Mouse (Mus musculus) forebrain, embryonic 14.5 days (tissue): ENCODE data around the gene Laptm4a. TPM values are rescaled to one million over a fixed set of nuclear protein-coding genes. Genes with fewer than 3 reads are reported as not detected.

Experiments used
- ATAC-seq: fragments of 200-750 bp; cut with Nextera tagmentation; 2 replicates; pipeline ENCODE4 v1.8.0; 2017; ENCODE audit warnings: mild to moderate bottlenecking, moderate library complexity
- DNase-seq: peaks from one replicate; pipeline ENCODE4 v3.0.0-alpha.2; 2015; ENCODE audit warnings: low spot score
- H3K27ac ChIP-seq: fragments of 300-500 bp; sonication (generic); 2 replicates; pipeline ENCODE4 v1.5.1; 2014; ENCODE audit warnings: low read depth, mild to moderate bottlenecking, control low read depth, low read length, moderate library complexity
- H3K27me3 ChIP-seq: fragments of 300-500 bp; sonication (generic); replicated peaks from 2 replicates; pipeline ENCODE4 v1.6.1; 2014; ENCODE audit warnings: low read length, control low read depth, mixed read lengths; ENCODE audit not compliant: control insufficient read depth, insufficient read depth
- H3K36me3 ChIP-seq: fragments of 300-500 bp; sonication (generic); 2 replicates; pipeline ENCODE4 v1.6.1; 2014; ENCODE audit warnings: low read length, control low read depth; ENCODE audit not compliant: control insufficient read depth, insufficient read depth
- H3K4me1 ChIP-seq: fragments of 300-500 bp; sonication (generic); 2 replicates; pipeline ENCODE4 v1.6.1; 2014; ENCODE audit warnings: antibody characterized with exemption, low read length, control low read depth; ENCODE audit not compliant: control insufficient read depth, insufficient read depth
- H3K4me2 ChIP-seq: fragments of 300-500 bp; sonication (generic); 2 replicates; pipeline ENCODE4 v1.6.1; 2014; ENCODE audit warnings: mild to moderate bottlenecking, control low read depth, low read length
- H3K4me3 ChIP-seq: fragments of 300-500 bp; sonication (generic); 2 replicates; pipeline ENCODE4 v1.5.1; 2014; ENCODE audit warnings: low read depth, low read length, control low read depth
- H3K9ac ChIP-seq: fragments of 300-500 bp; sonication (generic); 2 replicates; pipeline ENCODE4 v1.6.1; 2014; ENCODE audit warnings: mild to moderate bottlenecking, low read length, control low read depth, moderate library complexity
- H3K9me3 ChIP-seq: fragments of 300-500 bp; sonication (generic); replicated peaks from 2 replicates; pipeline ENCODE4 v1.6.1; 2016; ENCODE audit warnings: low read length, control low read depth, mixed read lengths; ENCODE audit not compliant: control insufficient read depth
- WGBS: fragments of 180-500 bp; shearing (Covaris S2); extraction: QIAGEN DNeasy Blood & Tissue Kit; methylation state at CpG from one replicate; pipeline ENCODE4 v1.1.7; 2014; 5-methylcytosine and 5-hydroxymethylcytosine counted together
- polyA plus RNA-seq: library from polyadenylated mRNA; unstranded; fragments of >200 nt; fragmentation: Nextera tagmentation; extraction: Ambion mirVana; gene quantifications from 2 replicates; pipeline ENCODE4 v1.2.1, GENCODE M21; 2014

Gene Laptm4a
- polyA plus RNA-seq: 192 and 199 TPM in 2 replicates

DNA sequence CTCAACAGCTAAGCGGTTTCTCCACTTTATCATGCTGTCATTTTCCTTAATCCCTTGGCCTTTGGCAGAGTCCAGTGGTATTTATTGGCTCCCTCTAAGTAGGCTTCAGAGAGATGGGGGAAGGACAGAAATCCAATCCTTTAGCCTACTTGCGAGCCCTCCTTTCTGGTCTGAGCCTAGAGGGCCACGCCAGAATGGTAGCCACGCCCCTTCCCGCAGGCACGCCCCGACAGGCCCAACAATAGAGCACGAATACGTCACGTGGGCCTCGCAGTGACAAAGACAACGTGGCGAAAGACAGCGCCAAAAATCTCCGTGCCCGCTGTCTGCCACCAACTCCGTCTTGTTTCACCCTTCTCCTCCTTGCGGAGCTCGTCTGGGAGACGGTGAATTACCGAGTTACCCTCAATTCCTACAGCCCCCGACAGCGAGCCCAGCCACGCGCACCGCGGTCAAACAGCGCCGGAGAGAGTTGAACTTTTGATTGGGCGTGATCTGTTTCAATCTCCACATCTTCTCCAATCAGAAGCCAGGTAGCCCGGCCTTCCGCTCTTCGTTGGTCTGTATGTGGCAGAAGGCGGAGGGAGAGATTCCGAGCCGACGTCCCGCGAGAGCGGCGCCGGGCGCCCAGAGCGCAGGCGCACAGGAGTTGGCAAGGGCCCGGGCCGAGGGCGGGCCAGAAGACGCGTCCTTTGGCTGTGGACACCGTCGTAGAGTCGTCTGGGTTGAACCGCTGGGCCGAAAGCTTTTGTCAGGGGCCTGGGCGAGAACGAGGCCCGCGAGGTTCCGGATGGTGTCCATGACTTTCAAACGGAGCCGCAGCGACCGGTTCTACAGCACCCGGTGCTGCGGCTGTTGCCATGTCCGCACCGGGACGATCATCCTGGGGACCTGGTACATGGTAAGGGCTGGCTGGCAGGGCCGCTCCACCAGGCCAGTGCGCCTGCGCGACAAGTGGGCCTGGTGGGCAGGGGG is at the start of gene Laptm4a:
Gene Laptm4a, plus strand, starts transcription at position 271 of the 975 bp plus-strand sequence.
- Histone ChIP-seq H3K27ac (peak within 1 kb of the TSS; percentile 97), H3K9ac (peak within 1 kb of the TSS; percentile 94)
- WGBS: under 1% methylated on average over 73 of the region's 73 CpGs

DNA sequence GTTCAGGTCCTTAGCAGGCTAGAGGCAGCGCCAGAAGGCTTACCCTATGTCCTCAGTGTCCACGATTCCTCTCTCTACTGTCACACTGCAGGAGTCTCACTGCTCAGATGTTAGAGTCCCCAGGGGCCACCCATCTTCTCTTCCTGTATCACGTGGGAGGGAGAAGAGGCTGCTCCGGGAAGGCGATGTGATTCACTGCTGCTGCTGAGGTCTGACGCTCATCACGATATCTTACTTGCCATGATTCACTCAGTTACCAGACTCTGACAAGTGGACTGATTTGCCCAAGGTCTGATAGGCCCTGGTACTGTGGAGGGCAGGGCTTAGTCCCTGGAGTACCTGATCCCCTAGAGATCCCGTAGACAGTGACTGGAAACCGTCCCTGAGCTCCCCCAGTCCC is 45.9 kb upstream of the Laptm4a start:
- WGBS: 92% methylated on average over 9 of the region's 9 CpGs
- Histone ChIP-seq H3K9ac (no peak overlapping the region), H3K27ac (no peak overlapping the region), H3K4me3 (no peak overlapping the region), H3K9me3 (no peaks in the 10 kb centered on the region), H3K27me3 (no peaks in the 10 kb centered on the region), H3K4me2 (no peak overlapping the region), H3K36me3 (no peaks in the 10 kb centered on the region), H3K4me1 (no peaks in the 10 kb centered on the region)
- ATAC-seq (no peak), DNase-seq (no peak)

More for the DNA sequence above, at the start of gene Laptm4a:
- Histone ChIP-seq H3K9me3 (no peaks in the 10 kb centered on the region), H3K4me3 (peak within 1 kb of the TSS; percentile 74), H3K4me1 (peaks cover 25% of the 10 kb centered on the region), H3K27me3 (no peaks in the 10 kb centered on the region), H3K4me2 (peak within 1 kb of the TSS; percentile 81), H3K36me3 (peaks cover 6% of the 10 kb centered on the region; the same call in 1 of the 2 replicates)
- peak; percentile 98 for ATAC-seq
- peak; percentile 99 for DNase-seq

DNA sequence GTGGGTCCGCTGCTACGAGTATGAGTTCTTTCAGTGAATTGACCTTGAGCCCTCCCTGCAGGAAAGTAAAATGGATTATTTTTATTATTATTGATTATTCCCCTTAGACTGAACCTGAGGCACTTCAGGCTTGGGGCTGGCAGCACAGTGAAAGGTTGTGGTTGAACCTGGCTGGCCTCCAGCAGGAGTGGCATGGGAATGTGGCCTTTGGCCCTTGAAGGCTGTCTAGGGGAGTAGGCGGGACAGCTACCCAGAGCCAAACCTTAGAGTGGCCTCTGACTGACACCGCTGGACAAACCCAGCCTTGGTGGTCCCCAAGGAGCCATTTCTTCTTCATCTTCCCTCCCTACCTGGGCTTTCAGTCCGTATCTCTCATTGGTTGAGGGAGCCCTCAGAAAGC is 44.6 kb upstream of the Laptm4a start:
- Histone ChIP-seq H3K27ac (no peak overlapping the region), H3K27me3 (no peaks in the 10 kb centered on the region), H3K36me3 (no peaks in the 10 kb centered on the region), H3K4me3 (no peak overlapping the region), H3K9ac (no peak overlapping the region), H3K9me3 (no peaks in the 10 kb centered on the region), H3K4me2 (no peak overlapping the region), H3K4me1 (no peaks in the 10 kb centered on the region)
- 85% methylated on average over 5 of the region's 5 CpGs for WGBS
- DNase-seq: no peak
- no peak for ATAC-seq

DNA sequence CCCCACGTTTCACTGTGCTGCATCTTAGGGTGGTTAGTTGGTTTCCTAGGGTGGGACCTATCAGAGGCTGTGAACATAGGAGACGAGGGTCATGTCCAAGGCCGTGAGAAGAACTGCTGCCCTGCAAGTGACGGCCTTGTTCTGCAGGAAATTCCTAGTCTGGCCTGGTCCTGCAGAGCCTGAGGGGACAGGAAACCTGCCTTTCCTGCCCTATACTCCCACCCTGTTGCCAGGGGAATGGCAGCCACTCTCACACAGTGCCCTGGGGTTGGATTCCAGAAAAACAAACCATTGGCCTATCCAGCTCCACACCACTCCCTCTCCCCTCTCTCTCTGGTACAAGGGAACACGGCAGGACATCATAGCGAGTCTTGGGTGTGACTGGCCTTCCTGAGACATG is 44.1 kb upstream of the Laptm4a start:
- Histone ChIP-seq H3K27ac (no peak overlapping the region), H3K4me1 (no peaks in the 10 kb centered on the region), H3K36me3 (no peaks in the 10 kb centered on the region), H3K4me2 (no peak overlapping the region), H3K9me3 (no peaks in the 10 kb centered on the region), H3K27me3 (no peaks in the 10 kb centered on the region), H3K4me3 (no peak overlapping the region), H3K9ac (no peak overlapping the region)
- WGBS: 88% methylated on average over 6 of the region's 6 CpGs
- no peak for DNase-seq
- ATAC-seq: no peak

DNA sequence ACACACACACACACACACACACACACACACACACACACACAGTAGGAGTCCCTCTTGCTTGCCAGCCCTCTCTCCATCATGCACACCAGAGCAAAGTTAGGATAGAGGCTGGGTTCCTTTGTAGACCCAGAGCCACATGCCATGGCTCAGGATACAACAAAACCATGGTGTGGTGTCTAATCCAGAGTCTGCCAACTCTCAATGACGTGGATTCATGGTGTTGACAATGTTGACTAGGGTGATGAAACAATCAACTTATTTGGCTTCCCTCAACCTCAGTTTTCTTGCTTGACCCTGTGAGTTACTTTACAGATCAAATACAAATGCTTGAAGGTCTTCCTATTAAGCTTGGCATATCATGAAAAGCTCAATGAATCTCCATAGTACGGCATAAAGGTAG is 42.7 kb upstream of the Laptm4a start:
- Histone ChIP-seq H3K36me3 (no peaks in the 10 kb centered on the region), H3K4me3 (no peak overlapping the region), H3K9ac (no peak overlapping the region), H3K9me3 (no peaks in the 10 kb centered on the region), H3K4me1 (no peaks in the 10 kb centered on the region), H3K27me3 (no peaks in the 10 kb centered on the region), H3K27ac (no peak overlapping the region), H3K4me2 (no peak overlapping the region)
- ATAC-seq (no peak), DNase-seq (no peak)
- 87% methylated on average over 2 of the region's 2 CpGs for WGBS

DNA sequence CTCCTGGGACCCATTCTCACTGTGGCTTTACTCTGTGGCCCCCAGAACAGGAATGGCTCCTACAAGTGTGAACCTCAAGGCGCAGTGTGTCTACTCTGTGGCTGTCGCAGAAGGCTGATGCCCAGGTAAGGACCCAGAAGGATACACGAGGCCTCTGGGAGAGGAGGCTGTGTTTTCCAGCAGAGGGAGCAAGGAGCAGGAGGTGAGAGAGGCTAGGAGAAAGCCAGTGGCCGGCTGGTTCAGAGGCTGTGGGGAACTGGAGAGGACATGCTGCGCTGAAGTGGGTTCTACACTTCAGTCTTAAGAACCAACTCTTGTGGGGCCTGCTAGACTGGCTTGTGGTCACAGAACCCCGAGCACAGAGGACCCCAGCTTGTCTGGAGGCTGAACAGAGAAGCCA is 42.1 kb upstream of the Laptm4a start:
- WGBS: 62% methylated on average over 6 of the region's 6 CpGs
- no peaks in the 10 kb centered on the region for H3K9me3 ChIP-seq

DNA sequence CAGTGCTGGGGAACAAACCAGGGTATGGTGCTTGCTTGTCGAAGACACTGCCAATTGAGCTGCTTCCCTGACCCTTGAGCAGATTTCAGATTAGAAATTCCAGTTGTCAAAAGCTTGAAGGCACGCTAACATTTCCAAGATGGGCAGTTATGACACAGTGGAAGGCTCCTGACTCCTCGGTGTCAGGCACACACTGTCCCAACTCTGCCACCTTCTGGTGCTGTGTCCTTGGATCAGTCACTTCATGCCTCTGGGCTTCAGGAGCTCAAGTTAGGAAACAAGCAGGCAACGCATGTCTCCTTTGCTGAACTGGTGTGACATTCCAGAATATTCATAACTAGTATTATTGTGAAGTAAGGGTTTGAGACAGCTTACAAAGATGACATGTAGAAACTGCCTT is 39.7 kb upstream of the Laptm4a start:
- no peak overlapping the region for H3K27ac ChIP-seq
- no peaks in the 10 kb centered on the region for H3K27me3 ChIP-seq
- no peak for DNase-seq
- no peak overlapping the region for H3K4me2 ChIP-seq
- 75% methylated on average over 4 of the region's 4 CpGs for WGBS
- no peaks in the 10 kb centered on the region for H3K9me3 ChIP-seq
- H3K36me3 ChIP-seq: no peaks in the 10 kb centered on the region
- ATAC-seq: no peak
- H3K9ac ChIP-seq: no peak overlapping the region
- H3K4me1 ChIP-seq: peaks cover 4% of the 10 kb centered on the region; the same call in 1 of the 2 replicates
- no peak overlapping the region for H3K4me3 ChIP-seq

More for the DNA sequence above, 42.1 kb upstream of the Laptm4a start:
- Histone ChIP-seq H3K4me3 (no peak overlapping the region), H3K27ac (no peak overlapping the region), H3K4me1 (no peaks in the 10 kb centered on the region), H3K9ac (no peak overlapping the region), H3K36me3 (no peaks in the 10 kb centered on the region), H3K27me3 (no peaks in the 10 kb centered on the region), H3K4me2 (no peak overlapping the region)
- DNase-seq (no peak), ATAC-seq (no peak)

DNA sequence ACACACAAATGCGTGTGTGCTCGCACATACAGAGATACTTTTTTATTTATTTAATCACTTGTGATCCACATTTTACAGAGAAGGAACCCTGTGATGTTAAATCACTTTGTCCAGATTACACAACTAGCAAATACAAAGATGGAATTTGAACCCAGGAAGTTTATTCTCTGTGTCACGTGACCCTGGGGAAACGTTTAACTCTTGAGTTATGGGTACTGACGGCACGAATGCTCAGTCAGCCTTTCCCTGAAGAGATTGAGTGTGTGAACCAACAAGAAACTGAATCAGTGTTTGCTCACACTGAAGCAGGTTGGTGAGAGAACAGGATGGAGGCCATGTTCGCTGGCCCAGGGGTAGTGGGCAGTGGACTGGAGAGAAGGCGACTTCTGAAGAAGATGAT is 39.1 kb upstream of the Laptm4a start:
- DNase-seq: no peak
- H3K27me3 ChIP-seq: no peaks in the 10 kb centered on the region
- H3K27ac ChIP-seq: no peak overlapping the region
- H3K4me2 ChIP-seq: no peak overlapping the region
- H3K9me3 ChIP-seq: no peaks in the 10 kb centered on the region
- ATAC-seq: no peak
- H3K9ac ChIP-seq: no peak overlapping the region
- no peak overlapping the region for H3K4me3 ChIP-seq
- WGBS: 86% methylated on average over 8 of the region's 8 CpGs
- H3K4me1 ChIP-seq: peaks cover 4% of the 10 kb centered on the region; the same call in 1 of the 2 replicates
- no peaks in the 10 kb centered on the region for H3K36me3 ChIP-seq
